Mouse (Mus musculus) small intestine, adult 2 months (tissue): ENCODE measurements at regions not wholly inside any gene's neighbourhood (a gene's known extent, or its start where the extent isn't known, plus 50 kb on each side); places are given as distances from the start of the nearest gene placed in this dataset.

ENCODE experiments used
- H3K27ac ChIP-seq: fragments of 200-500 bp; 2 replicates; pipeline ENCODE4 v1.5.1; 2012; ENCODE audit warnings: low read depth, low read length, control low read depth, inconsistent platforms; ENCODE audit not compliant: insufficient read depth
- H3K27me3 ChIP-seq: fragments of 200-500 bp; 2 replicates; pipeline ENCODE4 v1.6.1; 2012; ENCODE audit warnings: mild to moderate bottlenecking, moderate library complexity, low read length, inconsistent platforms; ENCODE audit not compliant: control insufficient read depth, insufficient read depth
- H3K36me3 ChIP-seq: fragments of 200-500 bp; 2 replicates; pipeline ENCODE4 v1.6.1; 2012; ENCODE audit warnings: mild to moderate bottlenecking, low read length, control low read depth, inconsistent platforms; ENCODE audit not compliant: control insufficient read depth, insufficient read depth
- H3K4me1 ChIP-seq: fragments of 200-500 bp; 2 replicates; pipeline ENCODE4 v1.6.1; 2012; ENCODE audit warnings: low read length, inconsistent platforms, mixed read lengths; ENCODE audit not compliant: control insufficient read depth, insufficient read depth, insufficient read length
- H3K4me3 ChIP-seq: fragments of 200-500 bp; 2 replicates; pipeline ENCODE4 v1.5.1; 2012; ENCODE audit warnings: low read depth, mild to moderate bottlenecking, control low read depth, inconsistent platforms, low read length, moderate library complexity
- CTCF ChIP-seq: fragments of 200-500 bp; IDR thresholded peaks from 2 replicates; pipeline ENCODE4 v1.5.1; 2012; ENCODE audit warnings: low read depth, mild to moderate bottlenecking, control low read depth, inconsistent platforms, low read length, moderate library complexity, mixed read lengths; ENCODE audit not compliant: insufficient replicate concordance, insufficient read length; ENCODE audit errors: extremely low read depth
- POLR2A ChIP-seq: fragments of 200-500 bp; IDR thresholded peaks from 2 replicates; pipeline ENCODE4 v1.6.1; 2012; ENCODE audit warnings: low read depth, mild to moderate bottlenecking, control low read depth, inconsistent platforms, low read length, moderate library complexity
- WGBS: fragments of 180-500 bp; shearing (Covaris S2); methylation state at CpG from one replicate; pipeline ENCODE4 v1.1.7; 2018; 5-methylcytosine and 5-hydroxymethylcytosine counted together

GRCm38 (mm10) chr17:51534270-51534669, 298.8 kb downstream of the Satb1 start:
- Histone ChIP-seq H3K27me3 (no peaks in the 10 kb centered on the region), H3K4me1 (no peaks in the 10 kb centered on the region), H3K36me3 (no peaks in the 10 kb centered on the region), H3K4me3 (no peak overlapping the region), H3K27ac (no peak overlapping the region)
- TF ChIP-seq CTCF (no peak), POLR2A (no peak)
- WGBS = 40% methylated on average over 14 of the region's 14 CpGs

GRCm38 (mm10) chr17:51528161-51528560, 304.9 kb downstream of the Satb1 start:
- Histone ChIP-seq H3K4me1 (no peaks in the 10 kb centered on the region), H3K27ac (no peak overlapping the region), H3K4me3 (no peak overlapping the region), H3K36me3 (no peaks in the 10 kb centered on the region), H3K27me3 (no peaks in the 10 kb centered on the region)
- WGBS = 75% methylated on average over 3 of the region's 3 CpGs
- TF ChIP-seq POLR2A (no peak), CTCF (no peak)

GRCm38 (mm10) chr17:51526881-51527280, 306.2 kb downstream of the Satb1 start:
- no peaks in the 10 kb centered on the region for H3K36me3 ChIP-seq
- WGBS = 50% methylated on average over 7 of the region's 7 CpGs

GRCm38 (mm10) chr17:51526464-51526863, 306.6 kb downstream of the Satb1 start:
- H3K27ac ChIP-seq = no peak overlapping the region
- H3K4me3 ChIP-seq = no peak overlapping the region
- no peak for TF ChIP-seq CTCF
- no peak for TF ChIP-seq POLR2A
- WGBS = 46% methylated on average over 5 of the region's 5 CpGs
- no peaks in the 10 kb centered on the region for H3K27me3 ChIP-seq
- no peaks in the 10 kb centered on the region for H3K36me3 ChIP-seq
- H3K4me1 ChIP-seq = no peaks in the 10 kb centered on the region

More at GRCm38 (mm10) chr17:51526881-51527280, 306.2 kb downstream of the Satb1 start:
- H3K27me3 ChIP-seq = no peaks in the 10 kb centered on the region
- no peak overlapping the region for H3K27ac ChIP-seq
- no peaks in the 10 kb centered on the region for H3K4me1 ChIP-seq
- H3K4me3 ChIP-seq = no peak overlapping the region
- TF ChIP-seq CTCF (no peak), POLR2A (no peak)

- Histone ChIP-seq H3K4me1 (no peaks in the 10 kb centered on the region), H3K27me3 (no peaks in the 10 kb centered on the region), H3K27ac (no peak overlapping the region), H3K4me3 (no peak overlapping the region), H3K36me3 (no peaks in the 10 kb centered on the region)
- WGBS = 54% methylated on average over 4 of the region's 4 CpGs
- TF ChIP-seq POLR2A (no peak), CTCF (no peak)
These were observed 307.1 kb downstream of the Satb1 start for GRCm38 (mm10) chr17:51526021-51526420.

- TF ChIP-seq CTCF (no peak), POLR2A (no peak)
- Histone ChIP-seq H3K4me1 (no peaks in the 10 kb centered on the region), H3K27ac (no peak overlapping the region), H3K4me3 (no peak overlapping the region), H3K27me3 (no peaks in the 10 kb centered on the region), H3K36me3 (no peaks in the 10 kb centered on the region)
- WGBS = 39% methylated on average over 2 of the region's 2 CpGs
These were observed 307.9 kb downstream of the Satb1 start for GRCm38 (mm10) chr17:51525219-51525618.

GRCm38 (mm10) chr17:51511917-51512316, 321.2 kb downstream of the Satb1 start:
- Histone ChIP-seq H3K4me3 (no peak overlapping the region), H3K27ac (no peak overlapping the region), H3K4me1 (no peaks in the 10 kb centered on the region), H3K27me3 (no peaks in the 10 kb centered on the region), H3K36me3 (no peaks in the 10 kb centered on the region)
- WGBS = 61% methylated on average over 2 of the region's 2 CpGs
- TF ChIP-seq POLR2A = no peak
- TF ChIP-seq CTCF = no peak

GRCm38 (mm10) chr17:51500751-51501150, 321.6 kb upstream of the Tbc1d5 start:
- no peak overlapping the region for H3K4me3 ChIP-seq
- H3K36me3 ChIP-seq = no peaks in the 10 kb centered on the region
- no peaks in the 10 kb centered on the region for H3K4me1 ChIP-seq
- TF ChIP-seq CTCF = no peak
- no peak for TF ChIP-seq POLR2A
- H3K27me3 ChIP-seq = no peaks in the 10 kb centered on the region
- WGBS = 92% methylated on average over 10 of the region's 10 CpGs
- H3K27ac ChIP-seq = no peak overlapping the region
